Mouse (Mus musculus): Measurements from ENCODE around the gene 1500009C09Rik. TPM values are rescaled to one million over a fixed set of nuclear protein-coding genes. Genes with fewer than 3 reads are reported as not detected.

Gene 1500009C09Rik
- polyA plus RNA-seq, 1 experiment from 2014 or later, result 0.10 TPM

DNA sequence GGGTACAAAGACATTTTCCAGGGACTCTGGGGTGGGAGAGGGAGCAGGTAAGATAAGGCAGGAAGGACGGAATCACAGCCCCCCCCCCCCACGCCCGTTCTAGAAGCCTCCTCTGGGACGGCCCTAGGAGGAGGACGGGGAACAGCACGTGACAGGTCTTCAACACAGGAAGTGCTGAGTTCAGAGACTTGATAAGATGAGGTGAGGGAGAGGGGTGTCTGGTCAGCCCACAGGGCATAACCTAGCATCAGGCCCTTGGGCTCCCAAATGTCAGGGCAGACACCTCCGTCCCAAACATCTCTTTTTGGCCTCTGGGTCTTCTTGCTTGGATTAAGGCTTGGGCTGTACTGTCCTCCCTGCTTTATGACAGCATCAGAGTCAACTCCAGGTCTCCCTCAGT is 28.9 kb upstream of the 1500009C09Rik start:
- Histone ChIP-seq H3K27ac (no peak overlapping the region), H3K9me3 (replicated peaks) (no peaks in the 10 kb centered on the region), H3K4me2 (0 out of 2 replicates have a peak overlapping the region, but pooled peaks have one; percentile 76), H3K9ac (no peak overlapping the region), H3K4me1 (peaks cover 16% of the 10 kb centered on the region), H3K27me3 (peaks cover 45% of the 10 kb centered on the region), H3K36me3 (no peaks in the 10 kb centered on the region), H3K4me3 (replicated peaks) (no peak overlapping the region)
- 48% methylated on average over 7 of the region's 7 CpGs for WGBS
- no peak for ATAC-seq (replicated peaks; ENCODE audit: low FRiP score)

DNA sequence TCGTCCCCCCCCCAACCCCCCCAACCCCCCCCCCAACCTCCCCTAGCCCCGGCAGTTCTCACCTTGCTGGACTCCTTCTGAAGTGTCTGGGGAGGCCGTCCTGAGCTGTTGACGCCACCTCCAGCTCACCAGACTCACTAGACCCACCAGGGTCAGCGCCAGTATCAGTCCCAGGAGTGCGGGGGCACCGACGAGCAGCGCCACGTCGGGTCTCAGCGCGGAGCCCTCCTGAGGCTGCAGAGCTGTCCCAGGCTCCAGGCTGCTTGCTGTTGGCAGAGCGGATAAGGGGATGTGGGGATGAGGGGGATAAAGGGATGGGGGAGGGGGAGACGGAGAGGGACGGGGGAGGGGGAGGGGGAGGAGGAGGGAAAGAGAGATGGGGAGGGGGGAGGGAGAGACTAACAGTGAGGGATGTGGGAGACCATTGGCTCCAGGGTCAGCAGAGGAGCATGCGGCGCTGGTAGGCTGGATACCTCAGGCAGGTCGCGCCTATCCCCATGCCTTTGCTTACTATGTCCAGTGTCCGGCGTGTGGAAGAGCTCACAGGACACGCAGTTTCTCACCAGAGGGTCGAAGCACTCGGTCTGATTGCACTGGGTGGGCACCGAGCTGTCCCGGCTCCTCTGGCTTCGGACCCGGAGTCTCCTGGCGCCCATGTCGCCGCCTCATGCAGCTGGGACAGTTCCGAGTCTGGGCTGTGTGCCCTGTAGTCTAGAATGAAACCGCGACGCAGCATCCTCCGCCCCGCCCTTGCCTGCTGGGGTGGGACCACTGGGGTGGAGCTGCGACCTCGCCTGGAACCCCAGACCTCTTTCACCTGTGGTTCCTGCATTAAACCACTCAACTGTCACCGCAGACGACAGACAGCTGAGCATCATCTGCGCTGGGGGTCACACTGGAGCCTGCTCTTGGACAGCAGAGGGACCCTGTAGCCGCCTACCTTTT is 28.3 kb upstream of the 1500009C09Rik start, which contains the start of gene Tnfrsf13c:
Gene Tnfrsf13c (minus strand): TSS at position 713 of the 945 bp plus-strand sequence.
- Histone ChIP-seq H3K4me3 (replicated peaks) (peak within 1 kb of the TSS; percentile 38), H3K4me2 (peak within 1 kb of the TSS; percentile 76), H3K9ac (no peak within 1 kb of the TSS), H3K36me3 (no peaks in the 10 kb centered on the region), H3K9me3 (replicated peaks) (no peaks in the 10 kb centered on the region), H3K4me1 (peaks cover 14% of the 10 kb centered on the region), H3K27ac (no peak within 1 kb of the TSS), H3K27me3 (peaks cover 40% of the 10 kb centered on the region)
- ATAC-seq (replicated peaks; ENCODE audit: low FRiP score), result peak; percentile 33; the same call in 1 of the 2 replicates
- under 1% methylated on average over 43 of the region's 44 CpGs for WGBS

DNA sequence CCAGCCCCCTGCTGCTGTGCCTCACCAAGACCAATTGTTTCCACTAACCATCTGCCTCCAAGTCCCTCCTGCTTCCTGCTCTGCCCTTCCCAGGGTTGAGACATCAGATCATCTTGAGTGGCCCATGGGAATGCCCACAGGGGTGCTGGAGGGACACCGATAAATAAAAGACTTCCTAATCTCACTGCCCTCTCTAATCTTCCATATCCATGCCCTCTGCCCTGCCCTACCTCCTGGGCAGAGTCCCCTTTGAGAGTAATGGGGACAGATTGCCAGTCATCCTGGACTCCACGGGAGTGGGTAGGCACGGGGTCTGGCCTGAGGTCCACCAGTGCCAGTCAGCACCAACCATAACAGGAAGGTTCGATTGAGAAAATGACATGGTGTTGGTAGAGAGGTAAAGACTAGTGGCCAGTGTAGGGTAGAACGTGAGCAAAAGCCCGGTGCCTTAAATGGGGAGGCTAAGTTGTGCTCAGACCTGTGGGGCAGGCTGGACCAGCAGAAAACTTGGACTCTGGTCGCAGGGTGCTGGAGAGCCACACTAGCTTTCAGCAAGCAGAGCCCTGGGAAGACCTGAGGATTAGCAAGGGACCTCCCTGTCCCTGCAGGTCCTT is 27.5 kb upstream of the 1500009C09Rik start:
- no peak overlapping the region for H3K27ac ChIP-seq
- H3K4me2 ChIP-seq, result peak overlapping the region; percentile 76
- no peak for ATAC-seq (replicated peaks; ENCODE audit: low FRiP score)
- peak overlapping the region; percentile 38; the same call in 1 of the 2 replicates for H3K4me3 ChIP-seq (replicated peaks)
- H3K9me3 ChIP-seq (replicated peaks), result no peaks in the 10 kb centered on the region
- H3K36me3 ChIP-seq, result no peaks in the 10 kb centered on the region
- H3K4me1 ChIP-seq, result peaks cover 19% of the 10 kb centered on the region
- peaks cover 37% of the 10 kb centered on the region for H3K27me3 ChIP-seq
- WGBS, result 45% methylated on average over 7 of the region's 7 CpGs
- no peak overlapping the region for H3K9ac ChIP-seq

DNA sequence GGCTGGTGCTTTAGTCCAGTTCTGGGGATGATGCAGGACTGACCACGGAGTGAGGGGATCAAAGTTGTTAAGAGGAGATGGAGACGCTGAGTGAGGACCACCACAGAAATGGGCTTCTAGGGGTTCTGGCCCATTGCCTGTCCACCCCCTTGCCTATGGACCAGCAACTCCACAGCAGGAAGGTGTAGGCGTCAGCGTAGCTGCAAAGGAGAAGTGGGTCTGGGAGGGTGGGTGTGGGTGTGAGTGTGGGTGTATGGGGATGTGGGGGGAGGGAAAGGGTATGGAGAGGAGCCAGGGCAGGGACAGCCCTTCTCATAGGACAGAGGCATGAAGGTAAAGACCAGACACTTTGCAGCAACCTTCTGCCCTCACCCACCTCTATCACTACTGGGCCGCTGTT is 26.4 kb upstream of the 1500009C09Rik start:
- Histone ChIP-seq H3K27ac (no peak overlapping the region), H3K27me3 (peaks cover 37% of the 10 kb centered on the region), H3K36me3 (no peaks in the 10 kb centered on the region), H3K4me2 (no peak overlapping the region), H3K4me1 (peaks cover 30% of the 10 kb centered on the region), H3K9me3 (replicated peaks) (no peaks in the 10 kb centered on the region), H3K9ac (no peak overlapping the region), H3K4me3 (replicated peaks) (no peak overlapping the region)
- ATAC-seq (replicated peaks; ENCODE audit: low FRiP score), result no peak
- 87% methylated on average over 5 of the region's 5 CpGs for WGBS

DNA sequence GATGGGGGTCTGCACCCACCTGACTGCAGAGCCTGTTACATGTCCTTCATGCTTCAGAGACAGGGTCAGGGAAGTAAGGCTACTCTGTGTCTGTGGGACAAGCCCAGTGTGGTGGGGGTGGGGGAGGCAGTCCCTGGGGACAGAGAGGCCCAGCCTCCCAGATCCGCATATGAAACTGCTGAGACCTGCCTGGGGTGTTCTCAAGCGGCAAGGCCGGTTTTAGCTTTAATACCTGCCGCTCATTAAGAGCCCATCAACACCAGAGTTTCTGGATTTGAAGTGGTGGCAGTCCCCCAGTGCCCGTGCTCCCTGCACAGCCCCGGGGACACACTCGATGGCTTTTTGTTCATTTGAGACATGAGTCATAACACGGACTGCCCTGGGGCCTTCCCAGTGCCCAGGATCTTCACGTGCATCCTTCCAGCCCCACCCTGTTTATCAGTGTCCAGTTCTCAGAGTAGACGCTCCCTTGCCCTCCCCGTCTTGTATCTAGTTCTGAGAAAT is 22.6 kb upstream of the 1500009C09Rik start:
- Histone ChIP-seq H3K36me3 (peaks cover 9% of the 10 kb centered on the region; the same call in 1 of the 2 replicates), H3K4me3 (replicated peaks) (no peak overlapping the region), H3K9me3 (replicated peaks) (no peaks in the 10 kb centered on the region), H3K4me2 (no peak overlapping the region), H3K9ac (no peak overlapping the region), H3K4me1 (peaks cover 27% of the 10 kb centered on the region), H3K27ac (0 out of 2 replicates have a peak overlapping the region, but pooled peaks have one; percentile 3), H3K27me3 (peaks cover 16% of the 10 kb centered on the region)
- peak; percentile 43 for ATAC-seq (replicated peaks; ENCODE audit: low FRiP score)
- WGBS, result 35% methylated on average over 11 of the region's 11 CpGs

- Histone ChIP-seq H3K36me3 (peaks cover 9% of the 10 kb centered on the region; the same call in 1 of the 2 replicates), H3K9me3 (replicated peaks) (no peaks in the 10 kb centered on the region), H3K9ac (no peak overlapping the region), H3K27ac (no peak overlapping the region), H3K27me3 (peaks cover 10% of the 10 kb centered on the region), H3K4me2 (no peak overlapping the region), H3K4me1 (peaks cover 27% of the 10 kb centered on the region), H3K4me3 (replicated peaks) (no peak overlapping the region)
- peak; percentile 31; the same call in 1 of the 2 replicates for ATAC-seq (replicated peaks; ENCODE audit: low FRiP score)
- WGBS, result 72% methylated on average over 6 of the region's 6 CpGs
These were observed 22.0 kb upstream of the 1500009C09Rik start for GRCm38 (mm10) chr15:82230098-82230611.

- ATAC-seq (replicated peaks; ENCODE audit: low FRiP score), result peak; percentile 45; the same call in 1 of the 2 replicates
- no peaks in the 10 kb centered on the region for H3K9me3 ChIP-seq (replicated peaks)
These were observed 21.1 kb upstream of the 1500009C09Rik start for GRCm38 (mm10) chr15:82231100-82231499.

DNA sequence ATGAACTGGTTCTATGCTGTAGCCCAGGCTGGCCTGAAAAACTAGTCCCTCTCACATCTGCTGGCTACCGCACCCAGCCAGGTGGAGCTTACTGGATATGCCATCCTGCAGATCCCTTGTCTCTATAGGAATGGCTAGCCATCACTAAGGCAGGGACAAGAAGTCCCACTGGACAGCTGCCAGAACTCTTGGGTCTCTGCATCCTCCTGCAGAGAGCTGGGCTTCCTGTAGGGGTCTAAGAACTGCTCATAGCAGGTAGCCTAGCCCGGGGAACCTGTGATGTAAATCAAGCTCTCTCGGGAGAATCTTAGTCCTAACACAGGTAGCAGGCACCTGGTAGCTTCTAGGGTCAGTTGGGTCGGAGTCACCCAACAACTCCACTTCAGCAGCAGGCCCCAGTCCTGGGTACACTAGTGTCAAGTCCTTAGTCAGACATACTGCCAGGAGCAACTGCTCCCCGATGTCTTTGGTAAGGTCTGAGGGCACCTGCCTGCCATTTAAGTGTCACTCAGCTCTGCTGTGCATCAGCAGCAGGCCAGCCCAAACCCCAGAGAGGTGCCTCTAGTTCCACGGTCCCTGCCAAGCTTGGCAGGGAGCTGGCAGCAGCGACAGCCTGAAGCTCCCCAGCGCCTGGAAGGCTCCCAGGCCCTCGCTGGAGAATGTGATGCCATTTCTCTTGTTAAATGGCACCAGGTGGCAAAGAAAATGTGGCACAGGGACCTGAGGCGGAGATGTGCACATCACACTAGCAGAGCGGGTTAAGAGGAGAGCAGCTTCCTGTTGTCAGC is 20.4 kb upstream of the 1500009C09Rik start:
- no peak overlapping the region for H3K4me2 ChIP-seq
- peaks cover 27% of the 10 kb centered on the region for H3K4me1 ChIP-seq
- H3K9me3 ChIP-seq (replicated peaks), result no peaks in the 10 kb centered on the region
- no peak overlapping the region for H3K27ac ChIP-seq
- H3K4me3 ChIP-seq (replicated peaks), result no peak overlapping the region
- ATAC-seq (replicated peaks; ENCODE audit: low FRiP score), result no peak; the same call in 1 of the 2 replicates
- H3K36me3 ChIP-seq, result peaks cover 9% of the 10 kb centered on the region; the same call in 1 of the 2 replicates
- H3K27me3 ChIP-seq, result no peaks in the 10 kb centered on the region
- H3K9ac ChIP-seq, result no peak overlapping the region
- WGBS, result 67% methylated on average over 11 of the region's 11 CpGs

More at GRCm38 (mm10) chr15:82231100-82231499, 21.1 kb upstream of the 1500009C09Rik start:
- H3K27ac ChIP-seq, result no peak overlapping the region
- H3K36me3 ChIP-seq, result peaks cover 9% of the 10 kb centered on the region; the same call in 1 of the 2 replicates
- WGBS, result 81% methylated on average over 3 of the region's 4 CpGs
- H3K4me3 ChIP-seq (replicated peaks), result no peak overlapping the region
- H3K9ac ChIP-seq, result no peak overlapping the region
- H3K27me3 ChIP-seq, result 0 out of 2 replicates have a peak, but pooled peaks cover under 1% of the 10 kb centered on the region
- H3K4me1 ChIP-seq, result peaks cover 27% of the 10 kb centered on the region
- H3K4me2 ChIP-seq, result no peak overlapping the region

- H3K4me3 ChIP-seq (replicated peaks), result no peak overlapping the region
- H3K36me3 ChIP-seq, result peaks cover 10% of the 10 kb centered on the region
- peaks cover 27% of the 10 kb centered on the region for H3K4me1 ChIP-seq
- no peaks in the 10 kb centered on the region for H3K27me3 ChIP-seq
- H3K9me3 ChIP-seq (replicated peaks), result no peaks in the 10 kb centered on the region
- no peak for ATAC-seq (replicated peaks; ENCODE audit: low FRiP score)
- no peak overlapping the region for H3K9ac ChIP-seq
- WGBS, result 54% methylated on average over 4 of the region's 4 CpGs
- no peak overlapping the region for H3K4me2 ChIP-seq
- H3K27ac ChIP-seq, result no peak overlapping the region
These were observed 19.5 kb upstream of the 1500009C09Rik start for GRCm38 (mm10) chr15:82232651-82233050.

GRCm38 (mm10) chr15:82235661-82236060 is 16.5 kb upstream of the 1500009C09Rik start:
- 77% methylated on average over 10 of the region's 10 CpGs for WGBS
- H3K4me3 ChIP-seq (replicated peaks), result no peak overlapping the region
- ATAC-seq (replicated peaks; ENCODE audit: low FRiP score), result no peak
- peaks cover 11% of the 10 kb centered on the region; the same call in 1 of the 2 replicates for H3K4me1 ChIP-seq
- H3K27ac ChIP-seq, result no peak overlapping the region
- H3K9ac ChIP-seq, result no peak overlapping the region
- no peak overlapping the region for H3K4me2 ChIP-seq
- no peaks in the 10 kb centered on the region for H3K9me3 ChIP-seq (replicated peaks)
- no peaks in the 10 kb centered on the region for H3K27me3 ChIP-seq
- peaks cover 28% of the 10 kb centered on the region for H3K36me3 ChIP-seq

DNA sequence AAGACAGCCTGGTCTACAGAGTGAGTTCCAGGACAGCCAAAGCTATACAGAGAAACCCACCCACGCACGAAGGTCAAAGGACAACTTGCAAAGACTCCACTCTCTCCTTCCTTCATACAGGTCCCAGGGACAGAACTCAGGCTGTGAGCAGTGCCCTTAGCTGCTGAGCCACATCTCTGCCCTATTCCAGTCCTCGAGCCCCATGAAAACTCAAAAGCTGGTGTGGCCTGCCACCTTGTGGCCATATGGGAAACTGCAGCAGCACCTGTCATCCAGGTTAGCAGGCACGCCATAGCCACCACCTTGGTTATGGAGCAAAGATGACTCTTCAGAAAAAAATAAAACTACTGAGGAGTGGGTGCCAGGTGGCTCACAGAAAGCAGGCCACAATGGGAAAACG is 15.6 kb upstream of the 1500009C09Rik start:
- no peak overlapping the region for H3K9ac ChIP-seq
- 21% methylated on average over 5 of the region's 5 CpGs for WGBS

More for the DNA sequence above, 15.6 kb upstream of the 1500009C09Rik start:
- H3K4me2 ChIP-seq, result no peak overlapping the region
- H3K4me3 ChIP-seq (replicated peaks), result no peak overlapping the region
- H3K36me3 ChIP-seq, result peaks cover 31% of the 10 kb centered on the region
- H3K27me3 ChIP-seq, result no peaks in the 10 kb centered on the region
- no peak overlapping the region for H3K27ac ChIP-seq
- peaks cover 16% of the 10 kb centered on the region; the same call in 1 of the 2 replicates for H3K4me1 ChIP-seq
- H3K9me3 ChIP-seq (replicated peaks), result no peaks in the 10 kb centered on the region
- ATAC-seq (replicated peaks; ENCODE audit: low FRiP score), result peak; percentile 55
